In genomic region chr9:58055666-58056065, GRCm38 (mm10) we compare ENCODE assay signal across 17 mouse cellular contexts. TPM values are rescaled to one million over a fixed set of nuclear protein-coding genes. Genes with fewer than 3 reads are reported as not detected.
DNase-seq lines count a peak whose midpoint lies in the region; ATAC-seq and TF ChIP-seq lines count a peak whose summit lies in the region.
"Had no signal": no experiment of that assay in that cellular context is flagged by ENCODE, and none has a peak within 500 bp of the region (broad histone marks: within the 10 kb centered on the region; RNA-seq: fewer than 3 reads in every experiment).

No protein-coding gene starts in this region.

- in situ Hi-C loops in Patski (cut with MboI; ENCODE audit: low pct_unique_long_range_greater_than_20kb), result loop anchor here (5.0 kb wide), 1 partner anchor 87 kb away; no protein-coding TSS in a partner anchor

- no peak for TF ChIP-seq POLR2A in kidney, adult 2 months (IDR thresholded peaks at IDR 0.05; ENCODE audit: low read depth, low read length)

- H3K4me3 ChIP-seq in kidney, adult 2 months (ENCODE audit: insufficient read depth, low read depth, low read length), result no peak overlapping the region
- no peak overlapping the region for H3K4me3 ChIP-seq in embryonic facial prominence, embryonic 10.5 days
- H3K4me3 ChIP-seq in intestine, postnatal 0 days (ENCODE audit: low read depth, low read length), result no peak overlapping the region
- H3K4me3 ChIP-seq: lung, embryonic 15.5 days; myocyte had no signal

- H3K4me1 ChIP-seq in kidney, adult 2 months (ENCODE audit: control insufficient read depth, insufficient read depth, low read length), result no peaks in the 10 kb centered on the region
- peaks cover 60% of the 10 kb centered on the region for H3K4me1 ChIP-seq in embryonic facial prominence, embryonic 10.5 days
- no peaks in the 10 kb centered on the region for H3K4me1 ChIP-seq in intestine, postnatal 0 days (replicated peaks; ENCODE audit: control insufficient read depth, insufficient read depth, low read length)
- H3K4me1 ChIP-seq: lung, embryonic 15.5 days had no signal

- no peak overlapping the region for H3K4me2 ChIP-seq in intestine, postnatal 0 days (replicated peaks; ENCODE audit: low read depth)
- H3K4me2 ChIP-seq: liver, embryonic 11.5 days; lung, embryonic 15.5 days had no signal

- WGBS in kidney, adult 2 months, result 51% methylated on average over 5 of the region's 5 CpGs
- 80% methylated on average over 5 of the region's 5 CpGs for WGBS in embryonic facial prominence, embryonic 10.5 days
- WGBS in intestine, postnatal 0 days, result 61% methylated on average over 5 of the region's 5 CpGs

- H3K9ac ChIP-seq in intestine, postnatal 0 days (ENCODE audit: low read depth, low read length), result no peak overlapping the region
- H3K9ac ChIP-seq: lung, embryonic 15.5 days had no signal

- DNase-seq in kidney, adult 2 months, result peak; percentile 33
- no peak for DNase-seq in kidney, adult 9 months
- peak; percentile 86 for DNase-seq in Patski (ENCODE audit: low read depth, low spot score)
- no peak for DNase-seq in embryonic facial prominence, embryonic 10.5 days (ENCODE audit: low spot score)
- DNase-seq in adrenal gland, adult 2 months, result no peak
- DNase-seq in urinary bladder, postnatal 4 days (ENCODE audit: low spot score in 2 of 2), result no peak
- DNase-seq: cerebellum, postnatal 10 days; thymus, postnatal 14 days had no signal

- H3K9me3 ChIP-seq in embryonic facial prominence, embryonic 10.5 days, result no peaks in the 10 kb centered on the region
- H3K9me3 ChIP-seq in intestine, postnatal 0 days (ENCODE audit: control insufficient read depth), result no peaks in the 10 kb centered on the region
- H3K9me3 ChIP-seq: lung, embryonic 15.5 days had no signal

- no peaks in the 10 kb centered on the region for H3K36me3 ChIP-seq in kidney, adult 2 months (ENCODE audit: control insufficient read depth, insufficient read depth, low read length)
- no peaks in the 10 kb centered on the region for H3K36me3 ChIP-seq in embryonic facial prominence, embryonic 10.5 days (replicated peaks)
- no peaks in the 10 kb centered on the region for H3K36me3 ChIP-seq in intestine, postnatal 0 days (ENCODE audit: control insufficient read depth, insufficient read depth)
- H3K36me3 ChIP-seq: lung, embryonic 15.5 days had no signal

- ATAC-seq in Patski, result peak; percentile 83
- ATAC-seq in intestine, postnatal 0 days, result peak; percentile 48; the same call in 1 of the 2 replicates
- ATAC-seq: CD4-positive, CD25-positive, alpha-beta regulatory T cell, adult 4 months; inflammation-experienced regulatory T-cells, adult 6 months had no signal

- no peaks in the 10 kb centered on the region for H3K27me3 ChIP-seq in kidney, adult 2 months (replicated peaks; ENCODE audit: control insufficient read depth, insufficient read depth, low read length)
- H3K27me3 ChIP-seq in Patski, result no peaks in the 10 kb centered on the region
- peaks cover 47% of the 10 kb centered on the region for H3K27me3 ChIP-seq in embryonic facial prominence, embryonic 10.5 days (replicated peaks; ENCODE audit: low read depth, poor library complexity, severe bottlenecking)
- H3K27me3 ChIP-seq in intestine, postnatal 0 days (replicated peaks; ENCODE audit: control insufficient read depth, insufficient read depth, low read length), result no peaks in the 10 kb centered on the region; the same call in 1 of the 2 replicates

- POLR2A ChIA-PET in Patski (lab: Charles Lee), result interaction anchor here (0.9 to 2.0 kb wide), 2 partner anchors 22 to 88 kb away, joined by 4 to 8 read pairs; no protein-coding TSS in a partner anchor

- no peak overlapping the region for H3K27ac ChIP-seq in kidney, adult 2 months (ENCODE audit: insufficient read depth, low read depth, low read length)
- 0 out of 2 replicates have a peak overlapping the region, but pooled peaks have one; percentile 3 for H3K27ac ChIP-seq in embryonic facial prominence, embryonic 10.5 days (replicated peaks)
- no peak overlapping the region for H3K27ac ChIP-seq in intestine, postnatal 0 days (ENCODE audit: low read depth, low read length)
- H3K27ac ChIP-seq: lung, embryonic 15.5 days; stomach, postnatal 0 days had no signal

- TF ChIP-seq CTCF in kidney, adult 2 months (conservative IDR thresholded peaks at IDR 0.05; ENCODE audit: insufficient read depth, insufficient read length, low read depth, low read length), result no peak
- no peak for TF ChIP-seq CTCF in Patski (IDR thresholded peaks at IDR 0.05)
- no peak for TF ChIP-seq CTCF in intestine, postnatal 0 days (IDR thresholded peaks at IDR 0.05; ENCODE audit: low read depth)

- CTCF ChIA-PET in Patski (lab: Charles Lee), result interaction anchor here (1.5 to 10.8 kb wide), 2 partner anchors 151 to 157 kb away, joined by 4 to 107 read pairs; partner anchors contain the start of genes Islr and Islr2

RNA-seq across cellular contexts. Expression of gene Stra6, which starts 7.9 kb away (rescaled TPM):
- 15.4 and 19.5 TPM in 2 replicates for polyA plus RNA-seq in kidney, adult 2 months (2012; rRNA removed)
- 52.4 TPM for polyA plus RNA-seq in Patski (2021)
- 33.6 and 47.2 TPM in 2 replicates for polyA plus RNA-seq in embryonic facial prominence, embryonic 10.5 days (2016; fragmentation: Nextera tagmentation; extraction: Ambion mirVana)
- polyA plus RNA-seq in intestine, postnatal 0 days (2015; fragmentation: Nextera tagmentation; extraction: Ambion mirVana), result 0.48 and 0.71 TPM in 2 replicates
- 1 to 10 TPM; 1.5 to 1.8 TPM for total RNA-seq in adrenal gland, adult 2 months (2021)
- 2.0 and 2.6 TPM in 2 replicates for polyA plus RNA-seq in adrenal gland, adult 2 months (2012; rRNA removed)
- total RNA-seq: granulocyte monocyte progenitor cell, adult 5-6 weeks; MEL had no signal

RNA-seq across cellular contexts. Expression of gene Cyp11a1, which starts 49.5 kb away (rescaled TPM):
- polyA plus RNA-seq in kidney, adult 2 months (2012; rRNA removed), result 0.16 and 5.1 TPM in 2 replicates
- 0.13 TPM for polyA plus RNA-seq in Patski (2021)
- not detected in 2 replicates for polyA plus RNA-seq in embryonic facial prominence, embryonic 10.5 days (2016; fragmentation: Nextera tagmentation; extraction: Ambion mirVana)
- 4.4 and 7.8 TPM in 2 replicates for polyA plus RNA-seq in intestine, postnatal 0 days (2015; fragmentation: Nextera tagmentation; extraction: Ambion mirVana)
- 1,000 to 10,000 TPM; 6,621 to 7,422 TPM for total RNA-seq in adrenal gland, adult 2 months (2021)
- polyA plus RNA-seq in adrenal gland, adult 2 months (2012; rRNA removed), result 1,463 and 1,873 TPM in 2 replicates
- total RNA-seq: MEL had no signal
- polyA plus RNA-seq: CD4-positive, CD25-positive, alpha-beta regulatory T cell, adult 4 months; liver, embryonic 11.5 days had no signal

Comparison
In these comparisons a context has a peak if more than half of its experiments do, and no peak if none do; other contexts are left out.
1. DNase-seq: peak in kidney, adult 2 months (single experiment) and Patski (single experiment); none in kidney, adult 9 months (single experiment), embryonic facial prominence, embryonic 10.5 days (single experiment), adrenal gland, adult 2 months (single experiment) and urinary bladder, postnatal 4 days (0 of 2).
2. RNA of gene Cyp11a1, which starts 49.5 kb away (polyA plus RNA-seq): 1,463 to 1,873 TPM in adrenal gland, adult 2 months; 4.4 to 7.8 TPM in intestine, postnatal 0 days, 0.16 to 5.1 TPM in kidney, adult 2 months, 0.13 TPM in Patski (single experiment) and not detected in embryonic facial prominence, embryonic 10.5 days; every median in the first group is over 100 times any median in the second.